Mouse (Mus musculus): ENCODE measurements around the gene Trip10.

Trip10 gene

GRCm38 (mm10) chr17:57235803-57236202 is 13.5 kb upstream of the Trip10 start:
- peak in 1 of 2 experiments; percentile 60 for DNase-seq

GRCm38 (mm10) chr17:57237181-57237580 is 12.1 kb upstream of the Trip10 start:
- no peak for DNase-seq

GRCm38 (mm10) chr17:57243650-57244370 is 5.4 kb upstream of the Trip10 start:
- no peak for DNase-seq

- DNase-seq, result no peak
Observed at GRCm38 (mm10) chr17:57245311-57245929, 3.8 kb upstream of the Trip10 start.

DNA sequence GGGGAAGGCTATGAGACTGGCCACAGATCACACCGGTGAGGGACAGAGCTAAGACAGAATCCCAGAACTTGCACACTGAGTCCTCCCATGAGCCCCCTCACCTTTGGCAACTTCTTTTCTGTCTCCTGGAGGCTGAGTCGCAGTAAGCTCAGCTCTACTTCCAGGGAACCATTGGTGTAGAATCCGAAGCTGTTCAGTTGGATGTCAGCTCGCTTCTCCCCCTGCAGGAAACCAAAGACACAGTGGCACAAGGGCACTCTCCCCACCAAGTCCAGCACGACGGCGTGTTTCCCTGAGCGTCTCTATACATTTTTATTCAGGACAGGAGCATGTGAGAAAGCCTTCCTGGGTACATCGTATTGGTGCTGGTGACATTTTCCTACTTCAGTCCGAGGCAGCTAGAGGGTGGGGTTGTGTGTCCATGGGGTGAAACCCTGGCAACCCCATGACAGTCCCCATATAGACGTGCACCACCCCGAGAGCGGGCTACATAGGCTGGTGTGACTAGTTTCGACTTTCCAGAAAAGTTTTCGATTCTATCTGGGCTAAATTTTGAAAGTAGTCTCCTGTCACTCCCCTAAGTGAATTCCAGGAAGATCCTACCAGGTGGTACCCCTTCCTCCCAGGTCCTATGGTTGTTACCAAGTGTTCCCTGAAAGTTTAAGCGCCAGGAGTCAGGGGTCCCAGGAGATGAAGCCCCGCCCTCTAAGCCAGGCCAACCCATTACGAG is 2.4 kb upstream of the Trip10 start:
- DNase-seq, result no peak

DNA sequence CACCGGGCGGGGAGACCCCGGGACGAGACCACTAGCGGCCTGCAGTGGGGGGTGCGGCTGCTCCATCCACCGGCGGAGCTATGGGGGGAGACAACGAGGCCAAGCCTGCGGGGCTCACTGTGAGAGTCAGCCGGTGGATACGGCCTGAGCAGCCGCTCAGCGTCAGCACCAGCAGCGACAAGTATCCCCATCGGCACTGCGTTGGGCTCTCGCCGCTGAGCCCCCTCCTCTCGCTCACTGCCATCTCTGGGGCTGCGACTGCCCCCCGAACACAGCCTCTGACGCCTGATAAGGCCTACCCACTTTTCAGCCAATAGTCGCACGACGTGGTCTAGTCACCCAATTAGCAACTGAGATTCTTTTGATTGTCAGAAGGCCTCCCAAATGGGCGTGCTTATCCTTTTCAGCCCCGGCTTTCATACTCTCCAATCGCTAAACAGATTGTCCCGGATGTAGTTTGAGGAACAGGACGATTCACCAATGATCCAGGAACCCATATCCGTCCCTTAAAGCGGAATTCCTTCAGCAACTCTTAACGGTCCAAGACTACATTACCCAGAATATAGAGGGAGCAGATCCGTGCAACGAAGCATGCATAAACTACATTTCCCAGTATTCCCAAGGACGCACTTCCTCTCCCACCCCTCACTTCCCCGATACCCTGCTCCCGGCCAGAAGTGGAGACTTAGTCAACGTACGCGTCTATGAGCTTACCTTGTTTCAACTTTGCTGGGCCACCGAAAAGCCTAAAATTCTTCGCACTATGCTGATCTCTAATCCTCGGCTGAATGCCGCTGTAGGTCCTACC is 1.7 kb upstream of the Trip10 start:
- DNase-seq, result peak; percentile 93 to 97

DNA sequence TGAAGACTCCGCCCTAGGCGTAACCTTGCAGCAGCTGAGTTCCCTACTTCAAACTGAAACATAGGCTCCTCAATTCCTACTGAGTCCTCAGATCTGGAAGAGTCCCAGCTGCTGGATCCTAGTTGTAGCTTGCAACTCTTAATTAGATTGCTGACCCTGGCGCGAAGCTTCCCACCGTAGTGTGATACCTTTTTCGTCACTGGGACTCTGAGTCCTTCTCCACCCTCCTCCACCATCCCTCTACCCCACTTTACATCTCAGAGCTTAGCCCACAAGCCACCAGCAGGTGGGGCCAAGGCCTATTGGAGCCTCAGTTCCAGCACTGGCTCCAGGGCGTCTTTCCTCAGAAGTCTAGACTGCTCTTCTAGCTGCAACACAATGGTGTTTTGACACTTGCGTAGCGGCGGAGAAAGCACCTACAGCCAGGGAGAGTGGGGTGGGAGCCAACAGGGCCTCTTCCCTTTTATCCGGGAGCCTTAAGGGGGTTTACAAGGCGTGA is 1.0 kb upstream of the Trip10 start, which contains the start of gene Gpr108:
Gene Gpr108, minus strand, starts transcription at position 246 of the 499 bp plus-strand sequence.
- DNase-seq, result peak; percentile 90 to 94

- DNase-seq, result peak in 1 of 2 experiments; percentile 53
Observed at GRCm38 (mm10) chr17:57248771-57249170, 484 bp upstream of the Trip10 start.

GRCm38 (mm10) chr17:57250461-57251160 is 1.4 kb downstream of the Trip10 start:
- peak; percentile 52 to 84 for DNase-seq

DNA sequence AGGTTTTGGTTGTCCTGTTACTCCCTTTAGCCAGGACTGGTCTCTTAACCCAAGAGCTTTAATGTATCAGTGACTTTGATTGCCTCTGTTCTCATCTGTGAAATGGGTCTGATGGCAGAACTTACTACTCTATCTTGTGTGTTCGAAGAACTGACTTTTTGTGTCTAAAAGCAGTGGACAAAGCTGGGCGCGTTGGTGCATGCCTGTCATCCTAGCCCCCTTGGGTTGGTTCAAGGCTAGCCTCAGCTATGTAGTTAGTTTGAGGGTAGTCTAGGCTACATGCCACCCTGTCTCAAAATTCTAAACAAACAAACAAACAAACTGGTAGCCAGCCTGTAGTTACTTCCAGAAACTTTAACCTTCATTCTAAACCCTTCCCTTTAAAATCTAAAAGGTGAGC is 2.2 kb downstream of the Trip10 start:
- DNase-seq, result no peak

DNA sequence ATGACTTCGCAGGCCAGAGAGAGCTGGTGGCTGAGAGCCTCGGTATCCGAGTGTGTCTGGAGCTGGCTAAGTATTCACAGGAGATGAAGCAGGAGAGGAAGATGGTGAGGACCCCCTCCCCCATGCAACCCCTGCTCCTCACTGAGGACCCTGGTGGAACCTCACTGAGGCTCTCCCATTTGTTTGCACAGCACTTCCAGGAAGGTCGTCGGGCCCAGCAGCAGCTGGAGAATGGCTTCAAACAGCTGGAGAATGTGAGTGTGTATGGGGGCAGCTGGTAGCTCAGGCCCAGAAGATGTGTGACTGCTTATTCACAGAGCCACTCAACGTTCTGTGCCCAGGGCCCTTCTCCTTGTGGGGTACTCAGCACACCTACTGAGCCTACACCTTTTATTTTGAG is 4.1 kb downstream of the Trip10 start:
- no peak for DNase-seq

DNA sequence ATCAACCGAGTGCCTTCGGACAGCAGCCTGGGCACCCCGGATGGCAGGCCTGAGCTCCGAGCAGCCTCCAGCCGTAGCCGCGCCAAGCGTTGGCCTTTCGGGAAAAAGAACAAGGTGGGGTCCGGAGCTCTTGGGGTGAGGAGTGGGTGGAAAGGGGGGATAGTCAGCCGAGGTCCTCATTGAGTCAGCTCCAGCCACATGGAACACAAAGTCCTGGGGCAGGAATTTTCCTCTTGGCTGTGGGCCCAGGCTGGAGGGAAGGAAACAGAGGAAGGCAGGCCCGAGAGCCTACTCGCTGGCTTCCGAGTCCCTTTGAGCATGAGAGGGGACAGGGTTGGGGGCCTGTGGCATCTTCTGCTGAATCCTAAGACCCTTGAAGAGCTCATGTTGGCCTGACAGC is 6.1 kb downstream of the Trip10 start:
- DNase-seq, result peak; percentile 51 to 60

DNA sequence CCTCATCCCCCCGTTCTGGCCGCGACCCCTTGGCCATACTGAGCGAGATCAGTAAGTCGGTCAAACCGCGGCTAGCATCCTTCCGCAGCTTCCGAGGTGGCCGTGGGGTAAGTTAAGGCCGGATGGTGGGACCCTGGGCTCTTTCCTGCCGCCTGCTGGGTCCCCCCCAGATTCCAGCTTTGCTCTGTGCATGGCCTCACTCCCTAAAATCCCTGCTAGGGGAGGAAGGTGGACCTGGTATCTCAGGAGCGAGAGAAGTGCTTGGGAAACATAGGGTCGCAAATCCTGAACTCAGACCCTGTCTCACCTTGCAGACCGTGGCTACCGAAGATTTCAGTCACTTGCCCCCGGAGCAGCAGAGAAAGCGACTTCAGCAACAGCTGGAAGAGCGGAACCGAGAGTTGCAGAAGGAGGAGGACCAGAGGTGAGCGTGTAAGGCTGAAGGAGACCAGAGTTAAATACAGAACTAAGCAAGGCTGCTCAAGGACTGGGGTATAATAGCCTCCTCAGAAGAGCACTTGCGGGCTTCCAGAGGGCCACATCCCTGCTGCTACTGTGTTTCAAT is 7.7 kb downstream of the Trip10 start:
- DNase-seq, result no peak

DNA sequence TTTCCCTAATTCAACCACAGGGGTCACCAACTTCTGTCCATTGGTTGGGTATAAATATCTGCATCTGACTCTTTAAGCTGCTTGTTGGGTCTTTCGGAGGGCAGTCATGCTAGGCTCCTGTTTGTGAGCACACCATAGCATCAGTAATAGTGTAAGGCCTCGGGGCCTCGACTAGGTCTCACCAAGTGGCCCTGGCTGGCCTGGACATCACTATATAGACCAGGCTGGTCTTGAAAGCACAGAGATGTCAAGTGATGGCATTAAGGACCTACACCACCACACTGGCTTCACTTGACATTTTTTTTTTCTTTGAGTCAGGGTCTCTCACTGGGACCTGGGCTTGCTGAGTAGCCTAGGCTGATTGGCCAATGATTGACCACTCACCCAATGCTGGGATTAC is 8.9 kb downstream of the Trip10 start:
- DNase-seq, result no peak

DNA sequence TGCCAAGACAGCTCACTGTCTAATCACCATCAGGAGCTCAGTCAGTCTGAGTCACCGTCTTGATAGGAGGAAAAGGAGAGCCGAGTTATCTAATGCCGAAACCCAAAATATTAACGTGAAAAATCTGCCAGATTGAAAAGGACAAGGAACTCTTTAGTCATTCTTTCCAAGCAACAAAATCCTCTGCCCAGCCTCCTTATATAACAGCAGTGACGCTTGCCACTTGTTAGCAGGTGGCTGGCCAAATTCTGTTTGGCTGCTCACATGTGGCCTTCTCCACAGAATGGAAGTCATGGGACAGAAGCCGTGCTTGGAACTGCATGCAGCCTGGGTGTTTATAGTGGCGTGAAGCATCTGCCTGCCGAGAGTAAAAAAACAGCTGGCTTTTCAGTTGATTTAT is 10.5 kb downstream of the Trip10 start:
- no peak for DNase-seq

DNA sequence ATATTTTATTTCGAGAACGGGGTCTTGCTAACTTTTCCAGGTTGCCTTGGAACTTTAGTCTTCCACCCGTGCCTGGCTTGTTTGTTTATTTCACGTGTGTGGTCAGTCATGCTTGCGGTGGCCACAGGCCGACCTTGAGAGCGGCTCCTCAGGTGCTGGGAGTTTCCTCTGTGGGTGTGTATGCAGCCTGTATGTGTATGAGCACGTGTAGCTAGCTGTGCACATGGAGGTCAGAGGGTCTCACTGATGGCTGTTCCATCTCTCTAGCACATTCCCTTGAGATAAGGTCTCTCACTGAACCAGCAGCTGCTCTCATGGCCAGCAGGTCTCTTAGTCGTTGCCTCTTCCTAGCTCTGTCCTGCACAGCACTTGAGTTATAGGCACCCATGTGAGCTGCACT is 11.1 kb downstream of the Trip10 start:
- no peak for DNase-seq

- DNase-seq, result no peak
Observed at GRCm38 (mm10) chr17:57261286-57261685, 12.0 kb downstream of the Trip10 start.

GRCm38 (mm10) chr17:57261796-57262195 is 12.5 kb downstream of the Trip10 start:
- no peak for DNase-seq

GRCm38 (mm10) chr17:57262901-57263550 is 13.8 kb downstream of the Trip10 start:
- DNase-seq, result no peak

DNA sequence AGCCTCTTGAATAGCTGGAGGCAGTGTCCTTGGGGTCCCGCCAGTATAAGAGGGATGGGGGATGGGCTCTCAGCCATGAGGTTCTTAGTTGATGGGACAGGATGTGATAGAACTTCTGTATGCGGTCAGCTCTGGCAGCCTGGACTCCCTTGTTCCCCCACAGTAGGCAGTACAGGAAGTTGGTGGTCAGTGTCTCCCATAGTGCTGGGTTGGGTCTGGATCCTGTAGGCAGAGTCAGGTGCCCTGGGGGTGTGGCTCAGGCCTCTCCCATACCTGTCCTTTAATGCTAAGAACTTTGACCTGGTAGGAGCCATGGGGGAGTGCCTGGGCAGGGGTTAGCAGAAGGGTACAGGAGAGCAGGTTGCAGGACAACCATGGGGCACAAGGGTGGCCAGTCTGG is 14.9 kb downstream of the Trip10 start:
- no peak for DNase-seq

Data from kidney, postnatal 25 days (tissue).